Mouse (Mus musculus): ENCODE results near the gene Slc35e2. TPM values are rescaled to one million over a fixed set of nuclear protein-coding genes. Genes with fewer than 3 reads are reported as not detected.
A peak's percentile ranks its signal among the peaks of the same experiment; 100 is the strongest.

Slc35e2 gene
- polyA plus RNA-seq, 1 experiment from 2014 or later, result 8.5 TPM

DNA sequence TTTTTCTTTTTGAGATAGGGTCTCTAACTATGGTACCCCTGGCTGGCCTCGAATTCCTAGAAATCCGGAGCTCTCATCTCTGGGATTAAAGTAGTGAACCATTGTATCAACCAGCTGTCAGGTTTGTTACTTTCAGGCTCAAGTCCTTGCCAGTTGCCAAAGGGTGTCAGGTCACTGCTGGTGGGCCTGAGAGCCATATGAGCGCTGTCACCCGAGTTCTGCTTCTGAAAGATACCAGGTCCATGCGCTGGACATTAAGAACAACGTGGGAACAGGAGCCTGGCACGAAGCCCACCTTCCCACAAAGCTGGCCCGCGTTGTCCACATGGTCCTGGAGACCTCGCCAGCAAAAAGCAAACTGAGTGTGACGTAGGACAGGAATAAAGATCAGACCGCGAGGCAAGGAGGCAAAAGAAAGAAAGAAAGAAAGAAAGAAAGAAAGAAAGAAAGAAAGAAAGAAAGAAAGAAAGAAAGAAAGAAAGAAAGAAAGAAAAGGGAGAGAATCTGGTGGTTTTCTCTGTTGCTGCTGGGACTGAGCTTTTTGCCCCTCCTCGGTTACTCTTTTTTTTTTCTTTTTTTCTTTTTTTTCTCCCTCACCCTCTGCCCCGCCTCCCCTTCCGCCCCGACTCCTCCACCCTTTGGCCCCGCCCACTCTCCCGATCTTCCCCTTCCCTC, 38.4 kb upstream of the Slc35e2 start:
- Histone ChIP-seq H3K4me3 (ENCODE audit: control insufficient read depth in 1 of 2, insufficient read depth in 1 of 2, low read depth in 1 of 2, low read length in 2 of 2) (peak overlapping the region; percentile 36 to 78), H3K4me2 (ENCODE audit: low read length) (peak overlapping the region; percentile 94), H3K27ac (replicated peaks in 1 of 2; ENCODE audit: control insufficient read depth in 1 of 2, insufficient read depth in 1 of 2, low read depth in 2 of 2, low read length in 2 of 2) (peak overlapping the region; percentile 78 to 92), H3K9me3 (ENCODE audit: control insufficient read depth, low read length) (no peaks in the 10 kb centered on the region), H3K36me3 (ENCODE audit: control insufficient read depth, insufficient read depth, low read length) (peaks cover 44% of the 10 kb centered on the region), H3K27me3 (ENCODE audit: control insufficient read depth, insufficient read depth, low read length) (no peaks in the 10 kb centered on the region), H3K4me1 (ENCODE audit: control insufficient read depth in 2 of 2, insufficient read depth in 2 of 2, low read length in 2 of 2) (peaks cover 29 to 54% of the 10 kb centered on the region in 2 experiments), H3K9ac (ENCODE audit: low read length) (peak overlapping the region; percentile 64)
- 1% methylated on average over 19 of the region's 19 CpGs for WGBS
- ATAC-seq (ENCODE audit: insufficient number of reproducible peaks, insufficient read depth, low FRiP score, low read depth), result peak; percentile 31

DNA sequence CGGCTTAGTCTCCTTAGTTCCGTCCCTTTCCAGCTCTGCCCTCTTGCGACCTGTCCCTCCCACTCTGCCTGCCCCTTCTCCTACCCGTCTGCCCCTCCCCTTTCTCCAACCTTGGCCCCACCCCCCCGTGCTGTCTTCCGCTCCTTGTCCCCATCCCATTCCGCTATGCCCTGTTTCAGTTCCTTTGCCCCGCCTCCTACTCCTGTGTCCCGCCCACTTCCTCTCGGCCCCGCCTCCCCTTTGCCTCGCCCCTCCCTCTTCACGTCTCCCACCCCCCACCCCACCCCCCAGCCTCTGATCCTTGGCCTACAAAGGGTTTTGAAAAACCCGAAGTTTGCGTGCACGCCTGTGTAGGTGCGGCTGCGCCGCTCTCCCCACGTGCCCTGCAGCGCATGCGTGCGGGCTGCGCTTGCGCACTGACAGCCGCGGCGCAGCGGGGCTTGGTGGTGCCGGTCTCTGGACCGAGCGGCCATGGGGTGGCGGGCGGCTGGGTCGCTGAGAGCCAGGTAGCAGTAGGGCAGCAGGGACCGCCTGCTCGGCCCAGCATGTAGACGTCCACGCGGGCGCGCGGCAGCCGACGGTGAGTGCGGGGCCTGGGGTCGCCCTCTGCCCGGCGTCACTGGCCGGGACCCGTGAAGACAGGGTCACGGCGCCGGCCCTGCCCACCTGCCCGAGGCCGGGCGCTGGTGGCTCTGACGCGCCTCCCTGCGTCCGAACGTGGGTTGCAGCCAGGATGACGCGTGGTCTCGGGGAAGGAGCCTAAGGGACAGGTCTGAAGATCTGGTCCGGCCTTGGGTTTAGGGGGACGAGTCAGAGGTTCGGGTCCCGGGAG, 37.6 kb upstream of the Slc35e2 start:
- Histone ChIP-seq H3K27ac (replicated peaks in 1 of 2; ENCODE audit: control insufficient read depth in 1 of 2, insufficient read depth in 1 of 2, low read depth in 2 of 2, low read length in 2 of 2) (peak overlapping the region; percentile 92 to 94), H3K27me3 (ENCODE audit: control insufficient read depth, insufficient read depth, low read length) (no peaks in the 10 kb centered on the region), H3K9me3 (ENCODE audit: control insufficient read depth, low read length) (no peaks in the 10 kb centered on the region), H3K36me3 (ENCODE audit: control insufficient read depth, insufficient read depth, low read length) (peaks cover 36% of the 10 kb centered on the region), H3K4me3 (ENCODE audit: control insufficient read depth in 1 of 2, insufficient read depth in 1 of 2, low read depth in 1 of 2, low read length in 2 of 2) (peak overlapping the region; percentile 78 to 93), H3K9ac (ENCODE audit: low read length) (peak overlapping the region; percentile 91), H3K4me2 (ENCODE audit: low read length) (peak overlapping the region; percentile 94), H3K4me1 (ENCODE audit: control insufficient read depth in 2 of 2, insufficient read depth in 2 of 2, low read length in 2 of 2) (peaks cover 29 to 54% of the 10 kb centered on the region in 2 experiments)
- under 1% methylated on average over 69 of the region's 69 CpGs for WGBS
- peak; percentile 94 for ATAC-seq (ENCODE audit: insufficient number of reproducible peaks, insufficient read depth, low FRiP score, low read depth)

DNA sequence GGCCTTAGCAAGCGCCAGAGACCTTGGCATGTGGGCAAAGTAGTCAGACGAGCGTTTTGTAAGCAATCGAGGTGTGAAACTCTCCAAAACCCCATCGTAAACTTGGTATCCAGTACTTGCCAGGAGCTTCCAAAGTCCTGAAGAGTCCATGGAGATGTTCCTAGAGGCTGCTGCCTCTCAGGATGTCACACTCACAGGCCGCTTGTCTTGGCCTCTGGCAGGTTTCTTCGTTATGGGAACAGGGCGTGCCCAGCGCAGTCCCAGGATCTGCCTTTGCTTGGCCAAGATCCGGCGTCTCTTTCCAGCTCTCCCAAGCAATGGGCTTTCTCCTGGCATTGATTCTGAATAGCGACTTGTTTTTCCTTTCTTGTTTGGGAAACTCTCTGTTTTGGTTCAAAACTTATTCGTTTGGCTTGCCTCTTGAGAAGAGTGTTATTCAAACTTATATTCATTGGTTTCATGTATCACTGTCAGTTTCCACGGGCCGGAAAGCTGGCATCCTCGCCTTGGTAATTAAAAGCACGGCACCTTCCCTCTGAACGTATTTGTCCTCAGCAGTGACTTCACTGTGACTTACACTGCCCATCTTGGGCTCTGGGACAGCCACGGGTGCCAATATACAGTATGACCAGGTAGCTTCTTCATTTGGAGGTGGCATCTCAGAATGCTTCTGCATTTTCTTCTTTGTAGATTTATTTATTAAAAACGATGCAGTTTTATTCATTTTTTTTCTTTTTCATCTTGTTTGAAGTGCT, 36.7 kb upstream of the Slc35e2 start:
- H3K4me3 ChIP-seq (ENCODE audit: control insufficient read depth in 1 of 2, insufficient read depth in 1 of 2, low read depth in 1 of 2, low read length in 2 of 2), result peak overlapping the region; percentile 78 to 93
- WGBS, result 15% methylated on average over 20 of the region's 20 CpGs
- ATAC-seq (ENCODE audit: insufficient number of reproducible peaks, insufficient read depth, low FRiP score, low read depth), result no peak
- peak overlapping the region; percentile 92 to 94 for H3K27ac ChIP-seq (replicated peaks in 1 of 2; ENCODE audit: control insufficient read depth in 1 of 2, insufficient read depth in 1 of 2, low read depth in 2 of 2, low read length in 2 of 2)
- H3K9ac ChIP-seq (ENCODE audit: low read length), result peak overlapping the region; percentile 91
- no peaks in the 10 kb centered on the region for H3K27me3 ChIP-seq (ENCODE audit: control insufficient read depth, insufficient read depth, low read length)
- H3K4me2 ChIP-seq (ENCODE audit: low read length), result peak overlapping the region; percentile 94
- H3K4me1 ChIP-seq (ENCODE audit: control insufficient read depth in 2 of 2, insufficient read depth in 2 of 2, low read length in 2 of 2), result peaks cover 29 to 51% of the 10 kb centered on the region in 2 experiments
- H3K36me3 ChIP-seq (ENCODE audit: control insufficient read depth, insufficient read depth, low read length), result peaks cover 28% of the 10 kb centered on the region
- no peaks in the 10 kb centered on the region for H3K9me3 ChIP-seq (ENCODE audit: control insufficient read depth, low read length)

DNA sequence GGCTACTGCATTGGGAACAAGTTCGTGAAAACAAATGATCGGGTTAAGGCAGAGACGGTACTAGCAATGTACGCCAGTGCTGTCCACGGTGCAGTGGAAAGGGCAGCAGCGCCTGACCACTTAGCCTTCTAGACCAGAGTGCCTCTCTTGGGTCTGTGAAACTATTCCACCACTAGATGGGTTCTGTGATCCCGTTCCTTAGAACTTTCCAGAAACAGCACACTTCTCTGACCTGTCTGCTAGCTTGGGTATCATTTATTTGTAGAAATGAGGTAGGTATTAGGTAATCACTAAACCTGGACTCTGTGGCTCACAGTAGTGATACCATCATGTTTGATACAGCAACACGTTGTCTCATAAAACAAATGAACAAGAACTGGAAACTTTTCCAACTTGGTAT, 34.7 kb upstream of the Slc35e2 start:
- no peaks in the 10 kb centered on the region for H3K27me3 ChIP-seq (ENCODE audit: control insufficient read depth, insufficient read depth, low read length)
- no peak overlapping the region for H3K27ac ChIP-seq (replicated peaks in 1 of 2; ENCODE audit: control insufficient read depth in 1 of 2, insufficient read depth in 1 of 2, low read depth in 2 of 2, low read length in 2 of 2)
- 52% methylated on average over 8 of the region's 8 CpGs for WGBS
- H3K4me1 ChIP-seq (ENCODE audit: control insufficient read depth in 2 of 2, insufficient read depth in 2 of 2, low read length in 2 of 2), result peaks cover 18 to 32% of the 10 kb centered on the region in 2 experiments
- no peak overlapping the region for H3K4me2 ChIP-seq (ENCODE audit: low read length)
- ATAC-seq (ENCODE audit: insufficient number of reproducible peaks, insufficient read depth, low FRiP score, low read depth), result no peak
- 0 out of 2 replicates have a peak, but pooled peaks cover 9% of the 10 kb centered on the region for H3K36me3 ChIP-seq (ENCODE audit: control insufficient read depth, insufficient read depth, low read length)
- no peak overlapping the region for H3K4me3 ChIP-seq (ENCODE audit: control insufficient read depth in 1 of 2, insufficient read depth in 1 of 2, low read depth in 1 of 2, low read length in 2 of 2)
- no peaks in the 10 kb centered on the region for H3K9me3 ChIP-seq (ENCODE audit: control insufficient read depth, low read length)
- H3K9ac ChIP-seq (ENCODE audit: low read length), result no peak overlapping the region

DNA sequence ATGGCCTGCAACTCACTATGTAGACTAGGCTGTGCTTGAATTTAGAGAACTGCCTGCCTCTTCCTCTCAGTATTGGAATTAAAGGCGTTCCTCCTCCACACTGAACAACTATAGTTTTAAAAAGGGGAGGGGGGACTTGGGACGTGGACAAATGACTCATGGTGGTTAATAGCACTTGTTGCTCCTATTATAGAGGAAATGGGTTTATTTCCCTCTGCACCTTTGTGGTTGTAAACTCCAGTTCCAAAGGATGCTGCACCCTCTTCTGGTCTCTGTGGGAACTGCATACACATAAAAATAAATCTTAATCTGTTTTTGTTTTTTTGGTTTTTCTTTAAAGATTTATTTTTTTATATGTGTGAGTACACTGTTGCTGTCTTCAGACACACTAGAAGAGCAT, 33.0 kb upstream of the Slc35e2 start:
- Histone ChIP-seq H3K27me3 (ENCODE audit: control insufficient read depth, insufficient read depth, low read length) (no peaks in the 10 kb centered on the region), H3K4me1 (ENCODE audit: control insufficient read depth in 2 of 2, insufficient read depth in 2 of 2, low read length in 2 of 2) (peaks cover 5 to 21% of the 10 kb centered on the region in 2 experiments), H3K36me3 (ENCODE audit: control insufficient read depth, insufficient read depth, low read length) (0 out of 2 replicates have a peak, but pooled peaks cover 9% of the 10 kb centered on the region), H3K9me3 (ENCODE audit: control insufficient read depth, low read length) (no peaks in the 10 kb centered on the region), H3K4me3 (ENCODE audit: control insufficient read depth in 1 of 2, insufficient read depth in 1 of 2, low read depth in 1 of 2, low read length in 2 of 2) (no peak overlapping the region), H3K9ac (ENCODE audit: low read length) (no peak overlapping the region), H3K4me2 (ENCODE audit: low read length) (no peak overlapping the region), H3K27ac (replicated peaks in 1 of 2; ENCODE audit: control insufficient read depth in 1 of 2, insufficient read depth in 1 of 2, low read depth in 2 of 2, low read length in 2 of 2) (no peak overlapping the region)
- ATAC-seq (ENCODE audit: insufficient number of reproducible peaks, insufficient read depth, low FRiP score, low read depth), result no peak
- 42% methylated on average over 2 of the region's 2 CpGs for WGBS

DNA sequence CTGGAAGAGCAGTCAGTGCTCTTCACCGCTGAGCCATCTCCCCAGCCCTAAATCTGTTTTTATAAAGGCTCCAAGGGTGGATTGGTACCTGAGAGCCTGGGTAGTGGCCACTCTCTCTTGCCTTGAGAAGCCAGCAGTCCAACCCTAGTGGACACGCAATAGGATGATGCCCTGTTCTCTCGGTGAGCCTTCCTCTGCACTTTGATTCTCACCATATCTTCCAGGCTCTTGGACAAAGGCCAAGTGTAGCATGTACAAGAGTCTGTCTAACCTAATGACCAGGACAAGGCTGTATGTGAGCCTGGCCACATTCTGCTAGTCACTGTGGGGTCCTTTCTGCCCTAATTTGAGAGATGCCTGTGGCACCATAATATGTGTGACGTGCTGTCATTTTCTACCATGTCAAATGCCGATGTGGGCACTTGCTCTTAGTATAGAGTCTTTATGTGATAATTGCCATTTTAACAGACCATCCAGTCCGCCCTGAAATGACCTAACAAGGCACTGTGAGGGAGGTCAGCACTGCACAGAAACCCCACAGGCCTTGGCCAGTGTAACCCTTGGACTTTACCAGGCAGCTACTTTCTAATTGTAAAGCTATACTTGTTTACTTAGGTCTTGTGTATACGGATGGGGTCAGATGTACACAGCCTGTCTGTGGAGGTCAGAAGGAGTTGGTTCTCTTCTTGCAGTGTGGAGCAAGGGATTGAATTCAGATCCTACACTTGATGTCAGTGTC, 32.4 kb upstream of the Slc35e2 start:
- Histone ChIP-seq H3K4me1 (ENCODE audit: control insufficient read depth in 2 of 2, insufficient read depth in 2 of 2, low read length in 2 of 2) (peaks cover 5 to 21% of the 10 kb centered on the region in 2 experiments), H3K36me3 (ENCODE audit: control insufficient read depth, insufficient read depth, low read length) (0 out of 2 replicates have a peak, but pooled peaks cover 9% of the 10 kb centered on the region), H3K9me3 (ENCODE audit: control insufficient read depth, low read length) (no peaks in the 10 kb centered on the region), H3K4me3 (ENCODE audit: control insufficient read depth in 1 of 2, insufficient read depth in 1 of 2, low read depth in 1 of 2, low read length in 2 of 2) (no peak overlapping the region), H3K4me2 (ENCODE audit: low read length) (no peak overlapping the region), H3K27ac (replicated peaks in 1 of 2; ENCODE audit: control insufficient read depth in 1 of 2, insufficient read depth in 1 of 2, low read depth in 2 of 2, low read length in 2 of 2) (no peak overlapping the region), H3K27me3 (ENCODE audit: control insufficient read depth, insufficient read depth, low read length) (no peaks in the 10 kb centered on the region), H3K9ac (ENCODE audit: low read length) (no peak overlapping the region)
- 79% methylated on average over 7 of the region's 7 CpGs for WGBS
- no peak for ATAC-seq (ENCODE audit: insufficient number of reproducible peaks, insufficient read depth, low FRiP score, low read depth)

DNA sequence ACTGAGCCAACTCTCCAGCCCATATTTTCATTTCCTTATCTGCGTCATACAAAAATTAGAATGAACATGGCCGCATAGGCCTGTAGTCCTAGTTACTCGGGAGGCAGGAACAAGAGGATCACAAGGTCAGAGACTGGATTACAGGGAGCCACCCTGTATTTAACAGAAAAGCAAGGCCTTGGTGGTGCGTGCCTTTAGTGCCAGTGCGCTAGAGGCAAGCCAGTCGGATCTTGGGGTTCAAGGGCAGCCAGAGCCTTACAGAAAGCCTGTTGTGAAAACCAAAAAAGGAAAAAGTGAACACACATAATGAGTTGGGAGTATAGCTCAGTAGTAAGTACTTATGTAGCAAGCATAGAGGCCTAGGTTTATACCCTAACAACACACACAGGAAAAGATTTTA, 31.4 kb upstream of the Slc35e2 start:
- peaks cover 0 to 14% of the 10 kb centered on the region in 2 experiments; a peak in 2 of 4 replicates for H3K4me1 ChIP-seq (ENCODE audit: control insufficient read depth in 2 of 2, insufficient read depth in 2 of 2, low read length in 2 of 2)
- H3K4me3 ChIP-seq (ENCODE audit: control insufficient read depth in 1 of 2, insufficient read depth in 1 of 2, low read depth in 1 of 2, low read length in 2 of 2), result no peak overlapping the region
- 0 out of 2 replicates have a peak, but pooled peaks cover 9% of the 10 kb centered on the region for H3K36me3 ChIP-seq (ENCODE audit: control insufficient read depth, insufficient read depth, low read length)
- no peak overlapping the region for H3K27ac ChIP-seq (replicated peaks in 1 of 2; ENCODE audit: control insufficient read depth in 1 of 2, insufficient read depth in 1 of 2, low read depth in 2 of 2, low read length in 2 of 2)
- WGBS, result 91% methylated on average over 6 of the region's 6 CpGs
- no peak overlapping the region for H3K9ac ChIP-seq (ENCODE audit: low read length)
- no peak overlapping the region for H3K4me2 ChIP-seq (ENCODE audit: low read length)
- no peak for ATAC-seq (ENCODE audit: insufficient number of reproducible peaks, insufficient read depth, low FRiP score, low read depth)
- no peaks in the 10 kb centered on the region for H3K9me3 ChIP-seq (ENCODE audit: control insufficient read depth, low read length)
- H3K27me3 ChIP-seq (ENCODE audit: control insufficient read depth, insufficient read depth, low read length), result no peaks in the 10 kb centered on the region

Data from heart, embryonic 14.5 days (tissue).